Mouse (Mus musculus) stomach, embryonic 15.5 days (tissue): ENCODE results near the gene Gipc2. TPM values are rescaled to one million over a fixed set of nuclear protein-coding genes. Genes with fewer than 3 reads are reported as not detected.

Experiments used
- ATAC-seq: fragments of 200-750 bp; cut with Nextera tagmentation; 2 replicates; pipeline ENCODE4 v1.8.0; 2017; ENCODE audit warnings: low read depth, moderate number of reproducible peaks, moderate TSS enrichment; ENCODE audit not compliant: insufficient read depth, low FRiP score
- H3K27ac ChIP-seq: fragments of 300-500 bp; sonication (generic); 2 replicates; pipeline ENCODE4 v1.5.1; 2015; ENCODE audit warnings: mild to moderate bottlenecking, inconsistent platforms
- H3K27me3 ChIP-seq: fragments of 300-500 bp; sonication (generic); replicated peaks from 2 replicates; pipeline ENCODE4 v1.6.1; 2015; ENCODE audit warnings: inconsistent platforms
- H3K36me3 ChIP-seq: fragments of 300-500 bp; sonication (generic); 2 replicates; pipeline ENCODE4 v1.6.1; 2015; ENCODE audit warnings: inconsistent platforms
- H3K4me1 ChIP-seq: fragments of 300-500 bp; sonication (generic); 2 replicates; pipeline ENCODE4 v1.6.1; 2015; ENCODE audit warnings: inconsistent platforms
- H3K4me2 ChIP-seq: fragments of 300-500 bp; sonication (generic); 2 replicates; pipeline ENCODE4 v1.6.1; 2015; ENCODE audit warnings: mild to moderate bottlenecking, inconsistent platforms
- H3K4me3 ChIP-seq: fragments of 300-500 bp; sonication (generic); replicated peaks from 2 replicates; pipeline ENCODE4 v1.5.1; 2015; ENCODE audit warnings: inconsistent platforms
- H3K9ac ChIP-seq: fragments of 300-500 bp; sonication (generic); 2 replicates; pipeline ENCODE4 v1.6.1; 2015; ENCODE audit warnings: inconsistent platforms
- H3K9me3 ChIP-seq: fragments of 300-500 bp; sonication (generic); 2 replicates; pipeline ENCODE4 v1.6.1; 2016; ENCODE audit warnings: inconsistent platforms
- WGBS: fragments of 180-500 bp; shearing (Covaris S2); methylation state at CpG from one replicate; pipeline ENCODE4 v1.1.7; 2015; 5-methylcytosine and 5-hydroxymethylcytosine counted together
- polyA plus RNA-seq: library from polyadenylated mRNA; unstranded; fragments of >200 nt; fragmentation: Nextera tagmentation; extraction: Ambion mirVana; gene quantifications from 2 replicates; pipeline ENCODE4 v1.2.1, GENCODE M21; 2015

Gipc2 gene
- polyA plus RNA-seq, 1 experiment from 2014 or later, result 57.5 TPM

- no peak for ATAC-seq
- 63% methylated on average over 6 of the region's 6 CpGs for WGBS
Measured at GRCm38 (mm10) chr3:152186106-152186505, 20.1 kb upstream of the Gipc2 start.

GRCm38 (mm10) chr3:152183522-152183921 lies 17.5 kb upstream of the Gipc2 start:
- WGBS, result 90% methylated on average over 9 of the region's 9 CpGs
- Histone ChIP-seq H3K27me3 (no peaks in the 10 kb centered on the region), H3K4me2 (no peak overlapping the region), H3K27ac (no peak overlapping the region), H3K4me3 (no peak overlapping the region), H3K9me3 (no peaks in the 10 kb centered on the region), H3K4me1 (no peaks in the 10 kb centered on the region), H3K9ac (no peak overlapping the region), H3K36me3 (no peaks in the 10 kb centered on the region)
- no peak for ATAC-seq

More at GRCm38 (mm10) chr3:152186106-152186505, 20.1 kb upstream of the Gipc2 start:
- Histone ChIP-seq H3K27ac (no peak overlapping the region), H3K4me2 (no peak overlapping the region), H3K9me3 (no peaks in the 10 kb centered on the region), H3K4me1 (peaks cover 2% of the 10 kb centered on the region; the same call in 1 of the 2 replicates), H3K27me3 (no peaks in the 10 kb centered on the region), H3K9ac (no peak overlapping the region), H3K36me3 (no peaks in the 10 kb centered on the region), H3K4me3 (no peak overlapping the region)

GRCm38 (mm10) chr3:152180624-152181023 lies 14.6 kb upstream of the Gipc2 start:
- no peak for ATAC-seq
- no peaks in the 10 kb centered on the region for H3K27me3 ChIP-seq
- no peak overlapping the region for H3K9ac ChIP-seq
- H3K4me1 ChIP-seq, result no peaks in the 10 kb centered on the region
- no peak overlapping the region for H3K4me3 ChIP-seq
- H3K27ac ChIP-seq, result no peak overlapping the region
- no peaks in the 10 kb centered on the region for H3K36me3 ChIP-seq
- H3K4me2 ChIP-seq, result no peak overlapping the region
- no peaks in the 10 kb centered on the region for H3K9me3 ChIP-seq
- WGBS, result 82% methylated on average over 4 of the region's 4 CpGs

- ATAC-seq, result 0 out of 2 replicates have a peak, but pooled peaks have one; percentile 60
- 34% methylated on average over 1 of the region's 1 CpGs for WGBS
- Histone ChIP-seq H3K27ac (no peak overlapping the region), H3K4me2 (no peak overlapping the region), H3K27me3 (no peaks in the 10 kb centered on the region), H3K4me1 (no peaks in the 10 kb centered on the region), H3K4me3 (no peak overlapping the region), H3K9ac (no peak overlapping the region), H3K9me3 (no peaks in the 10 kb centered on the region), H3K36me3 (no peaks in the 10 kb centered on the region)
Measured at GRCm38 (mm10) chr3:152179285-152179684, 13.3 kb upstream of the Gipc2 start.

- H3K4me1 ChIP-seq, result no peaks in the 10 kb centered on the region
- ATAC-seq, result no peak
- H3K9me3 ChIP-seq, result no peaks in the 10 kb centered on the region
- H3K4me3 ChIP-seq, result no peak overlapping the region
- no peak overlapping the region for H3K9ac ChIP-seq
- 84% methylated on average over 4 of the region's 4 CpGs for WGBS
- H3K36me3 ChIP-seq, result no peaks in the 10 kb centered on the region
- H3K4me2 ChIP-seq, result no peak overlapping the region
- H3K27me3 ChIP-seq, result no peaks in the 10 kb centered on the region
- H3K27ac ChIP-seq, result no peak overlapping the region
Measured at GRCm38 (mm10) chr3:152178816-152179215, 12.8 kb upstream of the Gipc2 start.

GRCm38 (mm10) chr3:152172322-152172935 lies 6.4 kb upstream of the Gipc2 start:
- WGBS, result 56% methylated on average over 7 of the region's 7 CpGs
- Histone ChIP-seq H3K9me3 (no peaks in the 10 kb centered on the region), H3K4me3 (no peak overlapping the region), H3K4me2 (no peak overlapping the region), H3K9ac (no peak overlapping the region), H3K4me1 (no peaks in the 10 kb centered on the region), H3K27ac (no peak overlapping the region), H3K36me3 (no peaks in the 10 kb centered on the region), H3K27me3 (no peaks in the 10 kb centered on the region)
- ATAC-seq, result no peak

- no peak overlapping the region for H3K27ac ChIP-seq
- no peak for ATAC-seq
- 43% methylated on average over 7 of the region's 7 CpGs for WGBS
Measured at GRCm38 (mm10) chr3:152171862-152172261, 5.8 kb upstream of the Gipc2 start.

GRCm38 (mm10) chr3:152171236-152171635 lies 5.2 kb upstream of the Gipc2 start:
- H3K27me3 ChIP-seq, result no peaks in the 10 kb centered on the region
- no peak overlapping the region for H3K9ac ChIP-seq
- no peak overlapping the region for H3K27ac ChIP-seq
- 0 out of 2 replicates have a peak, but pooled peaks cover 5% of the 10 kb centered on the region for H3K4me1 ChIP-seq
- no peak overlapping the region for H3K4me3 ChIP-seq
- H3K9me3 ChIP-seq, result no peaks in the 10 kb centered on the region
- no peaks in the 10 kb centered on the region for H3K36me3 ChIP-seq
- no peak overlapping the region for H3K4me2 ChIP-seq
- 52% methylated on average over 2 of the region's 2 CpGs for WGBS
- ATAC-seq, result no peak

More at GRCm38 (mm10) chr3:152171862-152172261, 5.8 kb upstream of the Gipc2 start:
- H3K9ac ChIP-seq, result no peak overlapping the region
- H3K36me3 ChIP-seq, result no peaks in the 10 kb centered on the region
- 0 out of 2 replicates have a peak, but pooled peaks cover 2% of the 10 kb centered on the region for H3K4me1 ChIP-seq
- no peaks in the 10 kb centered on the region for H3K27me3 ChIP-seq
- no peak overlapping the region for H3K4me2 ChIP-seq
- no peak overlapping the region for H3K4me3 ChIP-seq
- no peaks in the 10 kb centered on the region for H3K9me3 ChIP-seq

- Histone ChIP-seq H3K27me3 (no peaks in the 10 kb centered on the region), H3K9ac (no peak overlapping the region), H3K36me3 (no peaks in the 10 kb centered on the region), H3K27ac (no peak overlapping the region; the same call in 1 of the 2 replicates), H3K9me3 (no peaks in the 10 kb centered on the region), H3K4me1 (peaks cover 13% of the 10 kb centered on the region), H3K4me3 (no peak overlapping the region), H3K4me2 (no peak overlapping the region)
- no peak for ATAC-seq
- WGBS, result 7% methylated on average over 1 of the region's 1 CpGs
Measured at GRCm38 (mm10) chr3:152170407-152170806, 4.4 kb upstream of the Gipc2 start.

GRCm38 (mm10) chr3:152168007-152168406 lies 2.0 kb upstream of the Gipc2 start:
- Histone ChIP-seq H3K4me2 (no peak overlapping the region), H3K9me3 (no peaks in the 10 kb centered on the region), H3K36me3 (no peaks in the 10 kb centered on the region), H3K27ac (no peak overlapping the region), H3K4me1 (peaks cover 15% of the 10 kb centered on the region), H3K9ac (no peak overlapping the region), H3K27me3 (no peaks in the 10 kb centered on the region), H3K4me3 (no peak overlapping the region)
- 93% methylated on average over 10 of the region's 10 CpGs for WGBS
- no peak for ATAC-seq

- no peak for ATAC-seq
- no peak overlapping the region for H3K27ac ChIP-seq
- no peaks in the 10 kb centered on the region for H3K9me3 ChIP-seq
- peak overlapping the region; percentile 47 for H3K4me2 ChIP-seq
- H3K27me3 ChIP-seq, result no peaks in the 10 kb centered on the region
- no peaks in the 10 kb centered on the region for H3K36me3 ChIP-seq
- no peak overlapping the region for H3K9ac ChIP-seq
- WGBS, result 19% methylated on average over 29 of the region's 29 CpGs
- peaks cover 15% of the 10 kb centered on the region for H3K4me1 ChIP-seq
- no peak overlapping the region for H3K4me3 ChIP-seq
Measured at GRCm38 (mm10) chr3:152166699-152167451, 845 bp upstream of the Gipc2 start.

GRCm38 (mm10) chr3:152165351-152166098 lies 505 bp downstream of the Gipc2 start:
- Histone ChIP-seq H3K27me3 (no peaks in the 10 kb centered on the region), H3K4me1 (peaks cover 15% of the 10 kb centered on the region), H3K9me3 (no peaks in the 10 kb centered on the region), H3K4me3 (peak overlapping the region; percentile 53), H3K36me3 (no peaks in the 10 kb centered on the region), H3K9ac (peak overlapping the region; percentile 32; the same call in 1 of the 2 replicates), H3K27ac (peak overlapping the region; percentile 62; the same call in 1 of the 2 replicates), H3K4me2 (peak overlapping the region; percentile 93)
- ATAC-seq, result peak; percentile 81
- WGBS, result 2% methylated on average over 51 of the region's 53 CpGs
